Mouse (Mus musculus): ENCODE results near the gene Nmt1. TPM values are rescaled to one million over a fixed set of nuclear protein-coding genes. Genes with fewer than 3 reads are reported as not detected.

The Nmt1 gene
- polyA plus RNA-seq, 1 experiment from 2014 or later: 51.3 TPM

- no peak overlapping the region for H3K27ac ChIP-seq (ENCODE audit: low read depth, low read length)
- no peaks in the 10 kb centered on the region for H3K9me3 ChIP-seq (ENCODE audit: control insufficient read depth, low read length)
- no peak overlapping the region for H3K4me2 ChIP-seq
- H3K36me3 ChIP-seq (ENCODE audit: control insufficient read depth, insufficient read depth, low read length): no peaks in the 10 kb centered on the region
- no peak overlapping the region for H3K4me3 ChIP-seq (ENCODE audit: low read depth, low read length)
- H3K9ac ChIP-seq (ENCODE audit: low read length): no peak overlapping the region
- DNase-seq (ENCODE audit: low spot score, missing footprints) (no peak), ATAC-seq (ENCODE audit: low FRiP score) (no peak)
- H3K4me1 ChIP-seq (ENCODE audit: control insufficient read depth, insufficient read depth, low read length): no peaks in the 10 kb centered on the region; the same call in 1 of the 2 replicates
- no peaks in the 10 kb centered on the region for H3K27me3 ChIP-seq (ENCODE audit: control insufficient read depth, insufficient read depth, low read length)
- 78% methylated on average over 3 of the region's 3 CpGs for WGBS
These were observed 4.0 kb upstream of the Nmt1 start for GRCm38 (mm10) chr11:103023974-103024373.

GRCm38 (mm10) chr11:103026901-103027300, 1.1 kb upstream of the Nmt1 start:
- Histone ChIP-seq H3K27ac (ENCODE audit: low read depth, low read length) (no peak overlapping the region), H3K36me3 (ENCODE audit: control insufficient read depth, insufficient read depth, low read length) (no peaks in the 10 kb centered on the region), H3K9me3 (ENCODE audit: control insufficient read depth, low read length) (no peaks in the 10 kb centered on the region), H3K4me3 (ENCODE audit: low read depth, low read length) (no peak overlapping the region), H3K4me1 (ENCODE audit: control insufficient read depth, insufficient read depth, low read length) (peaks cover 5% of the 10 kb centered on the region), H3K9ac (ENCODE audit: low read length) (no peak overlapping the region), H3K27me3 (ENCODE audit: control insufficient read depth, insufficient read depth, low read length) (no peaks in the 10 kb centered on the region), H3K4me2 (no peak overlapping the region)
- no peak for ATAC-seq (ENCODE audit: low FRiP score)
- WGBS: 93% methylated on average over 3 of the region's 3 CpGs
- DNase-seq (ENCODE audit: low spot score, missing footprints): no peak

GRCm38 (mm10) chr11:103027570-103028175, 317 bp upstream of the Nmt1 start:
- no peaks in the 10 kb centered on the region for H3K36me3 ChIP-seq (ENCODE audit: control insufficient read depth, insufficient read depth, low read length)
- no peak for ATAC-seq (ENCODE audit: low FRiP score)
- 16% methylated on average over 8 of the region's 8 CpGs for WGBS
- peak overlapping the region; percentile 64 for H3K4me3 ChIP-seq (ENCODE audit: low read depth, low read length)
- H3K4me2 ChIP-seq: peak overlapping the region; percentile 69
- DNase-seq (ENCODE audit: low spot score, missing footprints): no peak
- H3K4me1 ChIP-seq (ENCODE audit: control insufficient read depth, insufficient read depth, low read length): peaks cover 5% of the 10 kb centered on the region
- no peak overlapping the region; the same call in 1 of the 2 replicates for H3K27ac ChIP-seq (ENCODE audit: low read depth, low read length)
- H3K9ac ChIP-seq (ENCODE audit: low read length): peak overlapping the region; percentile 82
- no peaks in the 10 kb centered on the region for H3K27me3 ChIP-seq (ENCODE audit: control insufficient read depth, insufficient read depth, low read length)
- no peaks in the 10 kb centered on the region for H3K9me3 ChIP-seq (ENCODE audit: control insufficient read depth, low read length)

GRCm38 (mm10) chr11:103033030-103033429, 5.0 kb downstream of the Nmt1 start:
- Histone ChIP-seq H3K4me2 (no peak overlapping the region), H3K27me3 (ENCODE audit: control insufficient read depth, insufficient read depth, low read length) (no peaks in the 10 kb centered on the region), H3K9ac (ENCODE audit: low read length) (no peak overlapping the region), H3K9me3 (ENCODE audit: control insufficient read depth, low read length) (no peaks in the 10 kb centered on the region), H3K4me3 (ENCODE audit: low read depth, low read length) (no peak overlapping the region), H3K36me3 (ENCODE audit: control insufficient read depth, insufficient read depth, low read length) (no peaks in the 10 kb centered on the region), H3K4me1 (ENCODE audit: control insufficient read depth, insufficient read depth, low read length) (peaks cover 5% of the 10 kb centered on the region), H3K27ac (ENCODE audit: low read depth, low read length) (no peak overlapping the region)
- 88% methylated on average over 3 of the region's 3 CpGs for WGBS
- DNase-seq (ENCODE audit: low spot score, missing footprints): no peak
- no peak for ATAC-seq (ENCODE audit: low FRiP score)

GRCm38 (mm10) chr11:103035007-103035406, 7.0 kb downstream of the Nmt1 start:
- ATAC-seq (ENCODE audit: low FRiP score) (no peak), DNase-seq (ENCODE audit: low spot score, missing footprints) (no peak)
- Histone ChIP-seq H3K9me3 (ENCODE audit: control insufficient read depth, low read length) (no peaks in the 10 kb centered on the region), H3K9ac (ENCODE audit: low read length) (no peak overlapping the region), H3K27ac (ENCODE audit: low read depth, low read length) (no peak overlapping the region), H3K36me3 (ENCODE audit: control insufficient read depth, insufficient read depth, low read length) (no peaks in the 10 kb centered on the region), H3K4me2 (no peak overlapping the region), H3K4me1 (ENCODE audit: control insufficient read depth, insufficient read depth, low read length) (no peaks in the 10 kb centered on the region), H3K27me3 (ENCODE audit: control insufficient read depth, insufficient read depth, low read length) (no peaks in the 10 kb centered on the region), H3K4me3 (ENCODE audit: low read depth, low read length) (no peak overlapping the region)
- 93% methylated on average over 6 of the region's 6 CpGs for WGBS

- 88% methylated on average over 8 of the region's 8 CpGs for WGBS
- no peaks in the 10 kb centered on the region for H3K9me3 ChIP-seq (ENCODE audit: control insufficient read depth, low read length)
- DNase-seq (ENCODE audit: low spot score, missing footprints) (no peak), ATAC-seq (ENCODE audit: low FRiP score) (no peak)
- H3K36me3 ChIP-seq (ENCODE audit: control insufficient read depth, insufficient read depth, low read length): no peaks in the 10 kb centered on the region
- no peak overlapping the region for H3K27ac ChIP-seq (ENCODE audit: low read depth, low read length)
- no peak overlapping the region for H3K4me2 ChIP-seq
- no peak overlapping the region for H3K9ac ChIP-seq (ENCODE audit: low read length)
- no peaks in the 10 kb centered on the region for H3K4me1 ChIP-seq (ENCODE audit: control insufficient read depth, insufficient read depth, low read length)
- H3K27me3 ChIP-seq (ENCODE audit: control insufficient read depth, insufficient read depth, low read length): no peaks in the 10 kb centered on the region
- no peak overlapping the region for H3K4me3 ChIP-seq (ENCODE audit: low read depth, low read length)
These were observed 9.0 kb downstream of the Nmt1 start for GRCm38 (mm10) chr11:103036881-103037465.

- no peak overlapping the region for H3K4me2 ChIP-seq
- WGBS: 94% methylated on average over 6 of the region's 6 CpGs
- no peak overlapping the region for H3K4me3 ChIP-seq (ENCODE audit: low read depth, low read length)
- ATAC-seq (ENCODE audit: low FRiP score) (no peak), DNase-seq (ENCODE audit: low spot score, missing footprints) (no peak)
- H3K9me3 ChIP-seq (ENCODE audit: control insufficient read depth, low read length): no peaks in the 10 kb centered on the region
- H3K4me1 ChIP-seq (ENCODE audit: control insufficient read depth, insufficient read depth, low read length): no peaks in the 10 kb centered on the region
- no peaks in the 10 kb centered on the region for H3K36me3 ChIP-seq (ENCODE audit: control insufficient read depth, insufficient read depth, low read length)
- H3K9ac ChIP-seq (ENCODE audit: low read length): no peak overlapping the region
- H3K27ac ChIP-seq (ENCODE audit: low read depth, low read length): no peak overlapping the region
- no peaks in the 10 kb centered on the region for H3K27me3 ChIP-seq (ENCODE audit: control insufficient read depth, insufficient read depth, low read length)
These were observed 10.0 kb downstream of the Nmt1 start for GRCm38 (mm10) chr11:103038037-103038436.

GRCm38 (mm10) chr11:103042828-103043227, 14.8 kb downstream of the Nmt1 start:
- Histone ChIP-seq H3K9ac (ENCODE audit: low read length) (no peak overlapping the region), H3K4me2 (no peak overlapping the region), H3K4me3 (ENCODE audit: low read depth, low read length) (no peak overlapping the region), H3K9me3 (ENCODE audit: control insufficient read depth, low read length) (no peaks in the 10 kb centered on the region), H3K4me1 (ENCODE audit: control insufficient read depth, insufficient read depth, low read length) (no peaks in the 10 kb centered on the region), H3K27ac (ENCODE audit: low read depth, low read length) (no peak overlapping the region), H3K27me3 (ENCODE audit: control insufficient read depth, insufficient read depth, low read length) (no peaks in the 10 kb centered on the region), H3K36me3 (ENCODE audit: control insufficient read depth, insufficient read depth, low read length) (peaks cover 19% of the 10 kb centered on the region; the same call in 1 of the 2 replicates)
- ATAC-seq (ENCODE audit: low FRiP score) (no peak), DNase-seq (ENCODE audit: low spot score, missing footprints) (no peak)
- 84% methylated on average over 4 of the region's 4 CpGs for WGBS

- DNase-seq (ENCODE audit: low spot score, missing footprints) (no peak), ATAC-seq (ENCODE audit: low FRiP score) (no peak)
- no peaks in the 10 kb centered on the region for H3K9me3 ChIP-seq (ENCODE audit: control insufficient read depth, low read length)
- no peak overlapping the region for H3K4me2 ChIP-seq
- 94% methylated on average over 3 of the region's 3 CpGs for WGBS
- no peak overlapping the region for H3K9ac ChIP-seq (ENCODE audit: low read length)
- H3K36me3 ChIP-seq (ENCODE audit: control insufficient read depth, insufficient read depth, low read length): peaks cover 19% of the 10 kb centered on the region; the same call in 1 of the 2 replicates
- H3K27me3 ChIP-seq (ENCODE audit: control insufficient read depth, insufficient read depth, low read length): no peaks in the 10 kb centered on the region
- no peak overlapping the region for H3K4me3 ChIP-seq (ENCODE audit: low read depth, low read length)
- no peak overlapping the region for H3K27ac ChIP-seq (ENCODE audit: low read depth, low read length)
- no peaks in the 10 kb centered on the region for H3K4me1 ChIP-seq (ENCODE audit: control insufficient read depth, insufficient read depth, low read length)
These were observed 16.0 kb downstream of the Nmt1 start for GRCm38 (mm10) chr11:103043982-103044381.
